Mouse (Mus musculus) G1E (cell line): ENCODE data around the gene Cnep1r1.

Source experiments
- CTCF ChIP-seq: IDR thresholded peaks from 2 replicates; pipeline ENCODE4 v1.5.1; 2012; ENCODE audit warnings: low read depth, low read length, inconsistent platforms, mixed read lengths
- GATA1 ChIP-seq: IDR thresholded peaks from 2 replicates; pipeline ENCODE4 v1.6.1; 2012; ENCODE audit warnings: borderline replicate concordance, low read length, inconsistent platforms, mixed read lengths

- TF ChIP-seq CTCF (no peak), GATA1 (no peak)
These were observed 19.3 kb downstream of the Cnep1r1 start, which contains the start of gene Heatr3 for GRCm38 (mm10) chr8:88137748-88138484.
